Mouse (Mus musculus): ENCODE measurements at regions not wholly inside any gene's neighbourhood (a gene's known extent, or its start where the extent isn't known, plus 50 kb on each side); places are given as distances from the start of the nearest gene placed in this dataset.

GRCm38 (mm10) chr2:59420496-59420895 is 64.0 kb upstream of the Dapl1 start:
- WGBS, result 45% methylated on average over 5 of the region's 5 CpGs
- Histone ChIP-seq H3K27me3 (replicated peaks; ENCODE audit: insufficient read depth, low read length) (no peaks in the 10 kb centered on the region), H3K4me2 (replicated peaks; ENCODE audit: low read depth, low read length) (no peak overlapping the region), H3K9ac (replicated peaks; ENCODE audit: low read depth) (no peak overlapping the region), H3K4me1 (ENCODE audit: insufficient read depth, low read depth, low read length) (no peaks in the 10 kb centered on the region), H3K9me3 (ENCODE audit: low read length) (no peaks in the 10 kb centered on the region), H3K36me3 (ENCODE audit: insufficient read depth, low read length) (no peaks in the 10 kb centered on the region), H3K4me3 (ENCODE audit: low read depth, low read length) (no peak overlapping the region), H3K27ac (ENCODE audit: low read length) (no peak overlapping the region)
- TF ChIP-seq CTCF (IDR thresholded peaks at IDR 0.05) (no peak), EP300 (IDR thresholded peaks at IDR 0.05) (no peak)
- DNase-seq (ENCODE audit: low spot score) (no peak), ATAC-seq (0 out of 2 replicates have a peak, but pooled peaks have one; percentile 8)

- DNase-seq (ENCODE audit: low spot score), result peak; percentile 58
Measured at GRCm38 (mm10) chr2:59422291-59423242, 61.9 kb upstream of the Dapl1 start.

GRCm38 (mm10) chr2:59424205-59424604 is 60.2 kb upstream of the Dapl1 start:
- Histone ChIP-seq H3K4me1 (ENCODE audit: insufficient read depth, low read depth, low read length) (no peaks in the 10 kb centered on the region), H3K36me3 (ENCODE audit: insufficient read depth, low read length) (no peaks in the 10 kb centered on the region), H3K27ac (ENCODE audit: low read length) (no peak overlapping the region), H3K9ac (replicated peaks; ENCODE audit: low read depth) (no peak overlapping the region), H3K4me2 (replicated peaks; ENCODE audit: low read depth, low read length) (no peak overlapping the region), H3K9me3 (ENCODE audit: low read length) (no peaks in the 10 kb centered on the region), H3K4me3 (ENCODE audit: low read depth, low read length) (no peak overlapping the region), H3K27me3 (replicated peaks; ENCODE audit: insufficient read depth, low read length) (no peaks in the 10 kb centered on the region)
- ATAC-seq (no peak), DNase-seq (ENCODE audit: low spot score) (no peak)
- no peak for TF ChIP-seq CTCF (IDR thresholded peaks at IDR 0.05)
- TF ChIP-seq EP300 (IDR thresholded peaks at IDR 0.05), result no peak
- 32% methylated on average over 2 of the region's 2 CpGs for WGBS

More at GRCm38 (mm10) chr2:59422291-59423242, 61.9 kb upstream of the Dapl1 start:
- no peak overlapping the region for H3K4me3 ChIP-seq (ENCODE audit: low read depth, low read length)
- peak; percentile 60 for ATAC-seq
- peak overlapping the region; percentile 48 for H3K27ac ChIP-seq (ENCODE audit: low read length)
- H3K4me1 ChIP-seq (ENCODE audit: insufficient read depth, low read depth, low read length), result no peaks in the 10 kb centered on the region
- WGBS, result 63% methylated on average over 10 of the region's 10 CpGs
- TF ChIP-seq EP300 (IDR thresholded peaks at IDR 0.05), result no peak
- TF ChIP-seq CTCF (IDR thresholded peaks at IDR 0.05), result no peak
- H3K9ac ChIP-seq (replicated peaks; ENCODE audit: low read depth), result no peak overlapping the region
- no peaks in the 10 kb centered on the region for H3K36me3 ChIP-seq (ENCODE audit: insufficient read depth, low read length)
- no peak overlapping the region for H3K4me2 ChIP-seq (replicated peaks; ENCODE audit: low read depth, low read length)
- no peaks in the 10 kb centered on the region for H3K27me3 ChIP-seq (replicated peaks; ENCODE audit: insufficient read depth, low read length)
- H3K9me3 ChIP-seq (ENCODE audit: low read length), result no peaks in the 10 kb centered on the region

GRCm38 (mm10) chr2:59424729-59425128 is 59.7 kb upstream of the Dapl1 start:
- ATAC-seq (peak; percentile 64), DNase-seq (ENCODE audit: low spot score) (peak; percentile 75)
- no peaks in the 10 kb centered on the region for H3K36me3 ChIP-seq (ENCODE audit: insufficient read depth, low read length)
- H3K9me3 ChIP-seq (ENCODE audit: low read length), result no peaks in the 10 kb centered on the region
- WGBS, result 38% methylated on average over 5 of the region's 5 CpGs
- H3K4me3 ChIP-seq (ENCODE audit: low read depth, low read length), result no peak overlapping the region
- H3K4me1 ChIP-seq (ENCODE audit: insufficient read depth, low read depth, low read length), result no peaks in the 10 kb centered on the region
- H3K4me2 ChIP-seq (replicated peaks; ENCODE audit: low read depth, low read length), result no peak overlapping the region
- TF ChIP-seq EP300 (IDR thresholded peaks at IDR 0.05) (no peak), CTCF (IDR thresholded peaks at IDR 0.05) (peak; percentile 69)
- H3K9ac ChIP-seq (replicated peaks; ENCODE audit: low read depth), result no peak overlapping the region
- H3K27me3 ChIP-seq (replicated peaks; ENCODE audit: insufficient read depth, low read length), result no peaks in the 10 kb centered on the region
- no peak overlapping the region for H3K27ac ChIP-seq (ENCODE audit: low read length)

- Histone ChIP-seq H3K27ac (ENCODE audit: low read length) (no peak overlapping the region), H3K27me3 (replicated peaks; ENCODE audit: insufficient read depth, low read length) (no peaks in the 10 kb centered on the region), H3K4me3 (ENCODE audit: low read depth, low read length) (no peak overlapping the region), H3K4me1 (ENCODE audit: insufficient read depth, low read depth, low read length) (no peaks in the 10 kb centered on the region), H3K36me3 (ENCODE audit: insufficient read depth, low read length) (no peaks in the 10 kb centered on the region), H3K9me3 (ENCODE audit: low read length) (no peaks in the 10 kb centered on the region), H3K9ac (replicated peaks; ENCODE audit: low read depth) (no peak overlapping the region), H3K4me2 (replicated peaks; ENCODE audit: low read depth, low read length) (no peak overlapping the region)
- TF ChIP-seq EP300 (IDR thresholded peaks at IDR 0.05) (peak; percentile 76), CTCF (IDR thresholded peaks at IDR 0.05) (no peak)
- WGBS, result 58% methylated on average over 4 of the region's 4 CpGs
- ATAC-seq (peak; percentile 31), DNase-seq (ENCODE audit: low spot score) (peak; percentile 27)
Measured at GRCm38 (mm10) chr2:59425876-59426275, 58.6 kb upstream of the Dapl1 start.

- ATAC-seq (no peak), DNase-seq (ENCODE audit: low spot score) (no peak)
- 91% methylated on average over 5 of the region's 5 CpGs for whole genome bisulfite sequencing
- no peaks in the 10 kb centered on the region for H3K27me3 ChIP-seq (replicated peaks; ENCODE audit: insufficient read depth, low read length)
- H3K9ac ChIP-seq (replicated peaks; ENCODE audit: low read depth), result no peak overlapping the region
- TF ChIP-seq CTCF (IDR thresholded peaks at IDR 0.05), result no peak
- no peak for TF ChIP-seq EP300 (IDR thresholded peaks at IDR 0.05)
- H3K4me1 ChIP-seq (ENCODE audit: insufficient read depth, low read depth, low read length), result no peaks in the 10 kb centered on the region
- H3K4me2 ChIP-seq (replicated peaks; ENCODE audit: low read depth, low read length), result no peak overlapping the region
- no peak overlapping the region for H3K4me3 ChIP-seq (ENCODE audit: low read depth, low read length)
- H3K36me3 ChIP-seq (ENCODE audit: insufficient read depth, low read length), result no peaks in the 10 kb centered on the region
- no peak overlapping the region for H3K27ac ChIP-seq (ENCODE audit: low read length)
- H3K9me3 ChIP-seq (ENCODE audit: low read length), result no peaks in the 10 kb centered on the region
Measured at GRCm38 (mm10) chr2:59431466-59431865, 53.0 kb upstream of the Dapl1 start.
